Mouse (Mus musculus): Measurements from ENCODE around the gene Sprr3.

DNA sequence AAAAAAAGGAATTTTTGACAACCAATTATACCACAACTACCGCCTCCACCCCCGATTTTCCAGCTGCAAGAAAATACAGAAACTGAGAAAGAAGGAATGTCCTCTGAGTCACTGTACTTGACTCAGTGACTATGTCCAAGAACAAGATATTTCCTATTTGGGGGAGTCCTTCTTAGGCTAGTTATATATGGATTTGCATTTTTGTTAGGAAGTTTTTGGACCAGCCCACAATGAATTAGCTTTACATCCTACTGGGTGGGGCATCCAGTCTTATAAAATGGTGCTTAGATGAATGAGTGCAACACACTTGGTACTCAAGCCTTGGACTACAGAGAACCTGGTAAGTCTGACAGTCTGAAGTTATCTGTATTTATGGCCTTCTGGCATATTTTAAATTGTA lies 26.2 kb downstream of the Sprr3 start, which contains the start of gene Sprr2k:
- TF ChIP-seq CTCF (IDR thresholded peaks at IDR 0.05; ENCODE audit: low read depth) (no peak), EP300 (IDR thresholded peaks at IDR 0.05; ENCODE audit: low read depth) (no peak)
